Mouse (Mus musculus): Measurements from ENCODE around the gene Nup88. TPM values are rescaled to one million over a fixed set of nuclear protein-coding genes. Genes with fewer than 3 reads are reported as not detected.

The Nup88 gene
- polyA plus RNA-seq, 1 experiment: 18.3 TPM

- peak in 1 of 2 experiments; percentile 52 for DNase-seq (ENCODE audit: low read depth in 1 of 2, low spot score in 2 of 2)
- TF ChIP-seq POLR2A (IDR thresholded peaks at IDR 0.05; ENCODE audit: low read depth, low read length): no peak
- no peak for TF ChIP-seq CTCF (IDR thresholded peaks at IDR 0.05; ENCODE audit: extremely low read depth, insufficient read depth, insufficient read length, insufficient replicate concordance)
- Histone ChIP-seq H3K4me3 (ENCODE audit: extremely low read depth, insufficient read depth, insufficient read length) (peak overlapping the region; percentile 71), H3K36me3 (ENCODE audit: control insufficient read depth, insufficient read depth, low read length) (peaks cover 8% of the 10 kb centered on the region), H3K27ac (ENCODE audit: insufficient read depth, low read length) (peak overlapping the region; percentile 87), H3K27me3 (ENCODE audit: control insufficient read depth, insufficient read depth, low read length) (no peaks in the 10 kb centered on the region), H3K4me1 (ENCODE audit: control insufficient read depth, insufficient read depth, insufficient read length) (peaks cover 2% of the 10 kb centered on the region; the same call in 1 of the 2 replicates)
- WGBS: 12% methylated on average over 24 of the region's 24 CpGs
Observed at GRCm38 (mm10) chr11:70970560-70971540, 1.1 kb upstream of the Nup88 start.

GRCm38 (mm10) chr11:70969271-70969794, 440 bp downstream of the Nup88 start:
- DNase-seq (ENCODE audit: low read depth in 1 of 2, low spot score in 2 of 2): no peak

GRCm38 (mm10) chr11:70964222-70964907, 5.4 kb downstream of the Nup88 start:
- Histone ChIP-seq H3K27me3 (ENCODE audit: control insufficient read depth, insufficient read depth, low read length) (no peaks in the 10 kb centered on the region), H3K4me3 (ENCODE audit: extremely low read depth, insufficient read depth, insufficient read length) (no peak overlapping the region), H3K36me3 (ENCODE audit: control insufficient read depth, insufficient read depth, low read length) (peaks cover 30% of the 10 kb centered on the region), H3K4me1 (ENCODE audit: control insufficient read depth, insufficient read depth, insufficient read length) (peaks cover 2% of the 10 kb centered on the region; the same call in 1 of the 2 replicates), H3K27ac (ENCODE audit: insufficient read depth, low read length) (no peak overlapping the region)
- TF ChIP-seq CTCF (IDR thresholded peaks at IDR 0.05; ENCODE audit: extremely low read depth, insufficient read depth, insufficient read length, insufficient replicate concordance) (no peak), POLR2A (IDR thresholded peaks at IDR 0.05; ENCODE audit: low read depth, low read length) (no peak)
- WGBS: 88% methylated on average over 4 of the region's 4 CpGs
- no peak for DNase-seq (ENCODE audit: low read depth in 1 of 2, low spot score in 2 of 2)

More at GRCm38 (mm10) chr11:70969271-70969794, 440 bp downstream of the Nup88 start:
- no peak for TF ChIP-seq CTCF (IDR thresholded peaks at IDR 0.05; ENCODE audit: extremely low read depth, insufficient read depth, insufficient read length, insufficient replicate concordance)
- TF ChIP-seq POLR2A (IDR thresholded peaks at IDR 0.05; ENCODE audit: low read depth, low read length): no peak
- no peaks in the 10 kb centered on the region for H3K27me3 ChIP-seq (ENCODE audit: control insufficient read depth, insufficient read depth, low read length)
- WGBS: under 1% methylated on average over 25 of the region's 25 CpGs
- peak overlapping the region; percentile 92 for H3K4me3 ChIP-seq (ENCODE audit: extremely low read depth, insufficient read depth, insufficient read length)
- H3K4me1 ChIP-seq (ENCODE audit: control insufficient read depth, insufficient read depth, insufficient read length): peaks cover 2% of the 10 kb centered on the region; the same call in 1 of the 2 replicates
- H3K27ac ChIP-seq (ENCODE audit: insufficient read depth, low read length): peak overlapping the region; percentile 63
- peaks cover 9% of the 10 kb centered on the region for H3K36me3 ChIP-seq (ENCODE audit: control insufficient read depth, insufficient read depth, low read length)

GRCm38 (mm10) chr11:70960786-70961554, 8.8 kb downstream of the Nup88 start:
- Histone ChIP-seq H3K36me3 (ENCODE audit: control insufficient read depth, insufficient read depth, low read length) (peaks cover 52% of the 10 kb centered on the region), H3K4me1 (ENCODE audit: control insufficient read depth, insufficient read depth, insufficient read length) (no peaks in the 10 kb centered on the region), H3K27ac (ENCODE audit: insufficient read depth, low read length) (no peak overlapping the region), H3K4me3 (ENCODE audit: extremely low read depth, insufficient read depth, insufficient read length) (no peak overlapping the region), H3K27me3 (ENCODE audit: control insufficient read depth, insufficient read depth, low read length) (no peaks in the 10 kb centered on the region)
- TF ChIP-seq CTCF (IDR thresholded peaks at IDR 0.05; ENCODE audit: extremely low read depth, insufficient read depth, insufficient read length, insufficient replicate concordance): no peak
- TF ChIP-seq POLR2A (IDR thresholded peaks at IDR 0.05; ENCODE audit: low read depth, low read length): no peak
- no peak for DNase-seq (ENCODE audit: low read depth in 1 of 2, low spot score in 2 of 2)
- 82% methylated on average over 5 of the region's 5 CpGs for WGBS

GRCm38 (mm10) chr11:70954711-70955110, 15.1 kb downstream of the Nup88 start:
- Histone ChIP-seq H3K27ac (ENCODE audit: insufficient read depth, low read length) (no peak overlapping the region), H3K4me1 (ENCODE audit: control insufficient read depth, insufficient read depth, insufficient read length) (no peaks in the 10 kb centered on the region), H3K4me3 (ENCODE audit: extremely low read depth, insufficient read depth, insufficient read length) (no peak overlapping the region), H3K27me3 (ENCODE audit: control insufficient read depth, insufficient read depth, low read length) (no peaks in the 10 kb centered on the region), H3K36me3 (ENCODE audit: control insufficient read depth, insufficient read depth, low read length) (peaks cover 63% of the 10 kb centered on the region)
- TF ChIP-seq CTCF (IDR thresholded peaks at IDR 0.05; ENCODE audit: extremely low read depth, insufficient read depth, insufficient read length, insufficient replicate concordance): no peak
- TF ChIP-seq POLR2A (IDR thresholded peaks at IDR 0.05; ENCODE audit: low read depth, low read length): no peak
- 98% methylated on average over 4 of the region's 4 CpGs for WGBS
- DNase-seq (ENCODE audit: low read depth in 1 of 2, low spot score in 2 of 2): no peak

Data from spleen, adult 2 months (tissue).